In the genomic region with DNA sequence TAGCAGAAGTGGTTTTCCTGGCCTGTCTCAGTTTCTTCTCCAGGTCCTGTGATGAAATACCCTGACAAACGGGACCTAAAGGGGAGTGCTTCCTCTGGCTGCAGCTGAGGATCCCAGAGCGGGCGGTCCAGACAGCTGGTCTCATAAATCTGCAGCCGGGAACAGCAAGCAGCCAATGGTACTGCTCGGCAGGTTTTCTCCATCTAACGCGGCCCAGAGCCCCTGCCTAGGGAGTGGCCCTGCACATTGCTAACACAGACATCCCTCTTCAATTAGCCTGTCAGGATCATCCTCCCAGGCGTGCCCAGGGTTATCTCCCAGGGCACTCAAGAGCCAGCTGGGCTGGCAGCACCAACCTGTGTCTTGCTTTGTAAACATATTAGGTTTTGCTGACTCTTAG, we compare ENCODE assay signal across 9 mouse cellular contexts. TPM values are rescaled to one million over a fixed set of nuclear protein-coding genes. Genes with fewer than 3 reads are reported as not detected.
A peak's percentile ranks its signal among the peaks of the same experiment; 100 is the strongest.
DNase-seq lines count a peak whose midpoint lies in the region; ATAC-seq lines count a peak whose summit lies in the region.
"Had no signal": no experiment of that assay in that cellular context is flagged by ENCODE, and none has a peak within 500 bp of the region (broad histone marks: within the 10 kb centered on the region; RNA-seq: fewer than 3 reads in every experiment).

No protein-coding gene starts in this region.

- peak overlapping the region; percentile 44; the same call in 1 of the 2 replicates for H3K27ac ChIP-seq in embryonic facial prominence, embryonic 13.5 days
- H3K27ac ChIP-seq in intestine, embryonic 16.5 days (ENCODE audit: low read length), result 0 out of 2 replicates have a peak overlapping the region, but pooled peaks have one; percentile 11
- peak overlapping the region; percentile 31; the same call in 1 of the 2 replicates for H3K27ac ChIP-seq in neural tube, embryonic 14.5 days (ENCODE audit: low read depth, low read length)
- H3K27ac ChIP-seq: heart, embryonic 10.5 days had no signal

- H3K36me3 ChIP-seq in embryonic facial prominence, embryonic 13.5 days, result peaks cover 6% of the 10 kb centered on the region; the same call in 1 of the 2 replicates
- 0 out of 2 replicates have a peak, but pooled peaks cover 2% of the 10 kb centered on the region for H3K36me3 ChIP-seq in intestine, embryonic 16.5 days (ENCODE audit: control insufficient read depth, insufficient read depth, low read length)
- no peaks in the 10 kb centered on the region for H3K36me3 ChIP-seq in neural tube, embryonic 14.5 days (ENCODE audit: control insufficient read depth, insufficient read depth, low read length)

- H3K9me3 ChIP-seq in embryonic facial prominence, embryonic 13.5 days, result no peaks in the 10 kb centered on the region
- no peaks in the 10 kb centered on the region for H3K9me3 ChIP-seq in intestine, embryonic 16.5 days (ENCODE audit: control insufficient read depth, low read length)
- H3K9me3 ChIP-seq in neural tube, embryonic 14.5 days (ENCODE audit: control insufficient read depth, low read length), result no peaks in the 10 kb centered on the region
- H3K9me3 ChIP-seq: heart, embryonic 10.5 days had no signal

- H3K4me2 ChIP-seq in embryonic facial prominence, embryonic 13.5 days, result no peak overlapping the region
- H3K4me2 ChIP-seq in intestine, embryonic 16.5 days (ENCODE audit: low read depth, low read length), result no peak overlapping the region
- no peak overlapping the region for H3K4me2 ChIP-seq in neural tube, embryonic 14.5 days (ENCODE audit: low read depth, low read length)

- no peak overlapping the region for H3K4me3 ChIP-seq in embryonic facial prominence, embryonic 13.5 days
- H3K4me3 ChIP-seq in intestine, embryonic 16.5 days (ENCODE audit: low read length), result no peak overlapping the region
- H3K4me3 ChIP-seq in neural tube, embryonic 14.5 days (ENCODE audit: low read depth, low read length), result no peak overlapping the region
- H3K4me3 ChIP-seq: heart, embryonic 10.5 days had no signal

- no peaks in the 10 kb centered on the region for H3K27me3 ChIP-seq in embryonic facial prominence, embryonic 13.5 days
- H3K27me3 ChIP-seq in intestine, embryonic 16.5 days (replicated peaks; ENCODE audit: control insufficient read depth, insufficient read depth, low read length), result no peaks in the 10 kb centered on the region
- no peaks in the 10 kb centered on the region for H3K27me3 ChIP-seq in neural tube, embryonic 14.5 days (ENCODE audit: control insufficient read depth, insufficient read depth, low read length)

- H3K9ac ChIP-seq in embryonic facial prominence, embryonic 13.5 days, result 0 out of 2 replicates have a peak overlapping the region, but pooled peaks have one; percentile 12
- no peak overlapping the region for H3K9ac ChIP-seq in intestine, embryonic 16.5 days (ENCODE audit: low read depth, low read length)
- no peak overlapping the region for H3K9ac ChIP-seq in neural tube, embryonic 14.5 days (replicated peaks; ENCODE audit: low read depth, low read length)

- intact Hi-C loops in left cerebral cortex, postnatal 4 days (cut with DNase I), result no loop called here
- intact Hi-C loops in left cerebral cortex, postnatal 36 days (cut with DNase I), result no loop called here

- 11% methylated on average over 8 of the region's 8 CpGs for WGBS in embryonic facial prominence, embryonic 13.5 days
- WGBS in intestine, embryonic 16.5 days, result 23% methylated on average over 8 of the region's 8 CpGs
- 4% methylated on average over 8 of the region's 8 CpGs for WGBS in neural tube, embryonic 14.5 days

- peaks cover 30% of the 10 kb centered on the region for H3K4me1 ChIP-seq in embryonic facial prominence, embryonic 13.5 days
- no peaks in the 10 kb centered on the region for H3K4me1 ChIP-seq in intestine, embryonic 16.5 days (ENCODE audit: control insufficient read depth, insufficient read depth, low read length)
- H3K4me1 ChIP-seq in neural tube, embryonic 14.5 days (ENCODE audit: control insufficient read depth, insufficient read depth, low read length), result peaks cover 13% of the 10 kb centered on the region
- H3K4me1 ChIP-seq: heart, embryonic 10.5 days had no signal

- no peak for ATAC-seq in embryonic facial prominence, embryonic 13.5 days (ENCODE audit: insufficient number of reproducible peaks, insufficient read depth, low FRiP score, low TSS enrichment, low read depth)
- no peak for ATAC-seq in intestine, embryonic 16.5 days
- peak; percentile 95 for ATAC-seq in neural tube, embryonic 14.5 days (ENCODE audit: low read depth)

- DNase-seq in left cerebral cortex, postnatal 4 days, result peak; percentile 45
- DNase-seq in left cerebral cortex, postnatal 36 days (ENCODE audit: low spot score in 2 of 2), result no peak
- no peak for DNase-seq in spleen, adult 18-20 months
- DNase-seq in B cell, adult 2 months, result no peak
- no peak for DNase-seq in frontal cortex, postnatal 10 days (ENCODE audit: low spot score in 2 of 2)

RNA-seq across cellular contexts. Expression of a gene that starts 38.3 kb away (rescaled TPM):
- 10 to 100 TPM; 19.7 to 20.6 TPM for total RNA-seq in left cerebral cortex, postnatal 4 days (2021)
- 10 to 100 TPM; 19.2 to 20.6 TPM for total RNA-seq in left cerebral cortex, postnatal 36 days (2021)
- 30.0 and 33.6 TPM in 2 replicates for polyA plus RNA-seq in embryonic facial prominence, embryonic 13.5 days (2015; fragmentation: Nextera tagmentation; extraction: Ambion mirVana)
- 16.4 and 19.8 TPM in 2 replicates for polyA plus RNA-seq in intestine, embryonic 16.5 days (2015; fragmentation: Nextera tagmentation; extraction: Ambion mirVana)
- 12.3 and 14.9 TPM in 2 replicates for polyA plus RNA-seq in neural tube, embryonic 14.5 days (2014; fragmentation: Nextera tagmentation; extraction: Ambion mirVana)
